Comparison of ENCODE assay signal across 9 mouse cellular contexts in the genomic region with DNA sequence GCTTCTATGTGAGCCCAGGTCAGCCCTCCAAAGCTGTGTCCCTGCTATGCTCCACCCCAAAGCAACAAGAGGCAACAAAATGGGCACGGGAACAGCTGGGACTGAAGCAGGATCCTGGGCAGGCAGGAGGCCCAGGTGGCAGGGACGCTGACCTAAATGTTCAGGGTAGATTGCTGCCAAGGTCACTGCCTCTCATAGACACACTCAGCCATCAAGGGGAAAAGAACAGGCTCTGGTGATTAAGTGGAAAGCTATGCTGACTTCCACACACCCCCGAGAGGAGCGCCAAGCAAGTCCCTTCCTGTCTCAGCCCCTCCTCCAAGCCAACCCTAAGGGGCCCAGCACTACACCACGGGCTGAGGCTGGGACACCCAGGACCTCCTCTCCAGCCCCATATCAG.
A peak's percentile ranks its signal among the peaks of the same experiment; 100 is the strongest.
DNase-seq lines count a peak whose midpoint lies in the region; ATAC-seq and TF ChIP-seq lines count a peak whose summit lies in the region.
"Had no signal": no experiment of that assay in that cellular context is flagged by ENCODE, and none has a peak within 500 bp of the region (broad histone marks: within the 10 kb centered on the region; RNA-seq: fewer than 3 reads in every experiment).

No protein-coding gene starts in this region.

- peak overlapping the region; percentile 57 for H3K27ac ChIP-seq in spleen, adult 2 months (ENCODE audit: insufficient read depth, low read length)
- peak overlapping the region; percentile 98 for H3K27ac ChIP-seq in heart, embryonic 11.5 days (ENCODE audit: low read depth, low read length)
- peak overlapping the region; percentile 31 for H3K27ac ChIP-seq in olfactory bulb, adult 2 months (ENCODE audit: insufficient read depth, low read depth, low read length)
- no peak overlapping the region for H3K27ac ChIP-seq in thymus, adult 2 months (ENCODE audit: control insufficient read depth, insufficient read depth, low read length)
- H3K27ac ChIP-seq: hindbrain, embryonic 15.5 days had no signal

- H3K4me1 ChIP-seq in spleen, adult 2 months (ENCODE audit: control insufficient read depth, insufficient read depth, insufficient read length): no peaks in the 10 kb centered on the region; the same call in 1 of the 2 replicates
- peaks cover 52% of the 10 kb centered on the region for H3K4me1 ChIP-seq in heart, embryonic 11.5 days (ENCODE audit: control insufficient read depth, insufficient read depth, low read length)
- peaks cover 13% of the 10 kb centered on the region for H3K4me1 ChIP-seq in olfactory bulb, adult 2 months (ENCODE audit: control insufficient read depth, insufficient read depth, low read length)
- H3K4me1 ChIP-seq in thymus, adult 2 months (replicated peaks; ENCODE audit: control insufficient read depth, insufficient read depth, low read length): peaks cover 15% of the 10 kb centered on the region
- H3K4me1 ChIP-seq: hindbrain, embryonic 15.5 days had no signal

- H3K4me3 ChIP-seq in spleen, adult 2 months (ENCODE audit: extremely low read depth, insufficient read depth, insufficient read length): no peak overlapping the region
- H3K4me3 ChIP-seq in heart, embryonic 11.5 days (ENCODE audit: low read depth, low read length): no peak overlapping the region
- no peak overlapping the region for H3K4me3 ChIP-seq in olfactory bulb, adult 2 months (ENCODE audit: insufficient read depth, low read depth, low read length)
- no peak overlapping the region for H3K4me3 ChIP-seq in thymus, adult 2 months (ENCODE audit: control insufficient read depth, insufficient read depth, low read length)
- H3K4me3 ChIP-seq: hindbrain, embryonic 15.5 days had no signal

- ATAC-seq in heart, embryonic 11.5 days (replicated peaks; ENCODE audit: insufficient number of reproducible peaks, low FRiP score, low TSS enrichment): peak; percentile 68

- DNase-seq in spleen, adult 2 months (ENCODE audit: low read depth in 1 of 2, low spot score in 2 of 2): no peak
- DNase-seq in spleen, postnatal 10 days (ENCODE audit: low spot score in 2 of 2): no peak
- DNase-seq in kidney, postnatal 14 days: peak; percentile 84
- no peak for DNase-seq in right cerebral cortex, adult 2 months (ENCODE audit: low spot score in 2 of 2)
- DNase-seq in thymus, adult 2 months: no peak
- DNase-seq in thymus, postnatal 36 days: no peak

- peak overlapping the region; percentile 56; the same call in 1 of the 2 replicates for H3K9ac ChIP-seq in heart, embryonic 11.5 days (ENCODE audit: low read depth, low read length)
- H3K9ac ChIP-seq: hindbrain, embryonic 15.5 days had no signal

- H3K36me3 ChIP-seq in spleen, adult 2 months (ENCODE audit: control insufficient read depth, insufficient read depth, low read length): no peaks in the 10 kb centered on the region
- H3K36me3 ChIP-seq in heart, embryonic 11.5 days (ENCODE audit: control insufficient read depth, insufficient read depth, low read length): no peaks in the 10 kb centered on the region; the same call in 1 of the 2 replicates
- no peaks in the 10 kb centered on the region for H3K36me3 ChIP-seq in thymus, adult 2 months (ENCODE audit: control insufficient read depth, insufficient read depth, low read length)
- H3K36me3 ChIP-seq: hindbrain, embryonic 15.5 days had no signal

- H3K4me2 ChIP-seq in heart, embryonic 11.5 days: peak overlapping the region; percentile 56
- H3K4me2 ChIP-seq: hindbrain, embryonic 15.5 days had no signal

- no peaks in the 10 kb centered on the region for H3K27me3 ChIP-seq in spleen, adult 2 months (ENCODE audit: control insufficient read depth, insufficient read depth, low read length)
- no peaks in the 10 kb centered on the region for H3K27me3 ChIP-seq in heart, embryonic 11.5 days (ENCODE audit: control insufficient read depth, insufficient read depth, low read length)
- no peaks in the 10 kb centered on the region for H3K27me3 ChIP-seq in thymus, adult 2 months (ENCODE audit: control insufficient read depth, insufficient read depth, low read length)
- H3K27me3 ChIP-seq: hindbrain, embryonic 15.5 days had no signal

- no peak for TF ChIP-seq POLR2A in spleen, adult 2 months (IDR thresholded peaks at IDR 0.05; ENCODE audit: low read depth, low read length)
- no peak for TF ChIP-seq POLR2A in olfactory bulb, adult 2 months (IDR thresholded peaks at IDR 0.05; ENCODE audit: insufficient read depth, low read depth, low read length)
- no peak for TF ChIP-seq POLR2A in thymus, adult 2 months (IDR thresholded peaks at IDR 0.05; ENCODE audit: control insufficient read depth, extremely low read depth, insufficient read depth, low read length, poor library complexity)

- H3K9me3 ChIP-seq in heart, embryonic 11.5 days (replicated peaks; ENCODE audit: control insufficient read depth, low read length): no peaks in the 10 kb centered on the region
- H3K9me3 ChIP-seq: hindbrain, embryonic 15.5 days had no signal

- TF ChIP-seq CTCF in spleen, adult 2 months (IDR thresholded peaks at IDR 0.05; ENCODE audit: extremely low read depth, insufficient read depth, insufficient read length, insufficient replicate concordance): no peak
- no peak for TF ChIP-seq CTCF in olfactory bulb, adult 2 months (IDR thresholded peaks at IDR 0.05; ENCODE audit: insufficient read depth, low read depth, low read length)
- TF ChIP-seq CTCF in thymus, adult 2 months (IDR thresholded peaks at IDR 0.05; ENCODE audit: borderline replicate concordance, control insufficient read depth, extremely low read depth, insufficient read depth, low read length, poor library complexity): no peak

- 29% methylated on average over 5 of the region's 5 CpGs for WGBS in spleen, adult 2 months
- 6% methylated on average over 5 of the region's 5 CpGs for WGBS in heart, embryonic 11.5 days (ENCODE audit: insufficient replicate concordance)
- 63% methylated on average over 5 of the region's 5 CpGs for WGBS in olfactory bulb, adult 2 months
- 35% methylated on average over 5 of the region's 5 CpGs for WGBS in thymus, adult 2 months
